Mouse (Mus musculus): ENCODE measurements at regions not wholly inside any gene's neighbourhood (a gene's known extent, or its start where the extent isn't known, plus 50 kb on each side); places are given as distances from the start of the nearest gene placed in this dataset.
"Not testable (repeated sequence)": the region's sequence is repeated elsewhere in the genome, so short reads cannot be mapped to it uniquely, and the experiment has no call there.

DNA sequence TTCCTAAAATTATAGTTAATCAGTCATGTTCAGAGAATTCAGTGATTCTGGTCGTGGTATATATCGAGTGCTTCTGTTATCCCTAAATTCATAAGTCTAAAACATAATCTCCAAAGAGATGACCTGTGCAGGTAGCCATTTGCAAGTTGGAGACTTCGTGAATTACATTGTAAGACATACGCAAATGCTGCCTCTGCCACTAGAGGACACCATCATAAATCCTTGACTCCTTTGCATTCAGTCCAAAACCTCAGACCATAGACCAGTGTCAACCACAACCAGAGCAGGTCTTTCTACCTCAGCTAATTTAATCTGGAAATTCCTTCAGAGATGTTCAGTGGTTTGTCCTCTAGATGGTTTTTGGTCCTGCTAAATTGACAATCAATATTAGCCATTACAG is 302.8 kb upstream of the Zic4 start:
- DNase-seq: no peak

DNA sequence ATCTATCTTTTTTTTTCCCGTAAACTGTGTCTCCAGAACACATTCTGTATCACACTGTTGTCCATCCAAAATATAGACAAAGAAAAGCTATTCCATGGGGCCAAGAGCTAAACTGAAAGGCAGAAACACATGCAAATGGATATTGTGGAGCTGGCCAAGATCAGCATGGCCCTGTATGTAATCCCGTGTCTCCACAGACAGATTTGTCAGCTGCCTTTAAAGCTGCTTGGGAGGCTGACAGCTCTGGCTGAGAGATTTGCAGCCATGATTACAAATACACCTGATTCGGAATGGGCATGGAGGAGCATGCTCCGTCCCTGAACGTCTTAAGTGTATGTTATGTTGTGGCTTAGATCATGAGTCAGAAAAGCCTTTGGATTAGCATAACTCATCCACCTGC is 292.7 kb upstream of the Zic4 start:
- no peak for DNase-seq

DNA sequence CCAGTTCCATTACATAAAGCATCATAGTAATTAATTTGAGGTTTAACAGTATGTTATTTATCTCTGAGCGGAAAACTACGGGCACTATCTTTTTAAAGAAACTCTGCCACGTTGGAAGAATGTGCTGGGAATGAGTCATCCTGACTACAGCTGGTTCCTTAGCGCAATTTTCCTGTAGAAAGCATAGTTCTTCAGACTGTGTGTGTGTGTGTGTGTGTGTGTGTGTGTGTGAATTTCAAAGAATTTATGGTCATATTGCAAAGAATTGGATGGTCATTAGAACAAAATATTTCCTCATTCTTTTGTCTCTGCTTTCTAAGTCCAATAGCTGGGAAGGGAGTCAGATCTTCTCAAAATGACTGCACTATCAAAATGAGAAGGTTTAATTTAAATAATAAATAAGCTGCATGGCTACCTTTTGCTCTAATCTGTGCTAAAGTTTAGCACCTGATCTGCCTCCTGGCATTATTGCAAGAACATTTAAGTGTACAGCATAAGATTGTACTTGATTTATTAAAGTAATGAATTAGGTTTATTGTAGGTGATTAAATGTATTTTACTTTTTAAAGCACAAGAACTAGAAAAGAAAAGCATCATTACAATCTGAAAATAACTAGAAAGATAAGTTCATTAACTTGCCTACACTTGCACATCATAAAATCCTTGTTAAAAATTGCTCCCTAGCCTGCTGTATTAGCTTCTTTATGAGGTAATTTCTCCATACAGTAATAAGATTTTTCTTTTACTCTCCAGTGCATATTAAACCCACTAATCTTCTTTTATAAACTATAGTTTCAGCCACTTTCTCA is 288.6 kb upstream of the Zic4 start:
- no peak for DNase-seq

DNA sequence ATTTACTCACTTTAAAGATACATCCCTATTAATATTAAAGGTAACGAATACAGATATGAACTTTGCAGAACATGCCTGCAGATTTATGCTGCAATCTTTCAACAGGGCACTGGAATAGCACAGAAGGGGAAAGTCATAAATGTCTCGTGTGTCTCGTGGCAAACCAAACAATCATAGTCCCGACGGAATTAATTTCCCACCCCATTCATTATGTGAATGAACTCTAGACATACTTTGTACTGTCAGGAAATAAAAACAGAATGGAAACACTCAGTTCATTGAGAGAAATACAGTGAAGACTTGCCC is 288.1 kb upstream of the Zic4 start:
- DNase-seq: no peak

DNA sequence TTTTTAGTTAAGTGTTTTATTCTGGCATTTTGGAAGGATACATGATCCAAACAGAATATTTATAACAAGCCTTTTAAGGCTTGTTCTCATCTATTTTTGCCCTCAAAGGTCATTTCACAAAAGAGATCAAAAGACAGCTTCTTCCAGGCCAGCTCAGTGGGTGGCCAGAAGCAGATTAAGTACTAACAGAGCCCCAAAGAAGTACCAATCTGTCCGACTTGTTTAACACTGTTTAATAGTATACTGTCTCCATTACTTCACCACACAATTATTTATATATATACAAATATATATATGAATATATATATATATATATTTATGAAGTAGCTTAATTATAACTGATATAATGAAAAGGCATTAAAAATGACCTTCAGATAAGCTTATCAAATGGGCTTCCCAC is 284.7 kb upstream of the Zic4 start:
- no peak for DNase-seq

DNA sequence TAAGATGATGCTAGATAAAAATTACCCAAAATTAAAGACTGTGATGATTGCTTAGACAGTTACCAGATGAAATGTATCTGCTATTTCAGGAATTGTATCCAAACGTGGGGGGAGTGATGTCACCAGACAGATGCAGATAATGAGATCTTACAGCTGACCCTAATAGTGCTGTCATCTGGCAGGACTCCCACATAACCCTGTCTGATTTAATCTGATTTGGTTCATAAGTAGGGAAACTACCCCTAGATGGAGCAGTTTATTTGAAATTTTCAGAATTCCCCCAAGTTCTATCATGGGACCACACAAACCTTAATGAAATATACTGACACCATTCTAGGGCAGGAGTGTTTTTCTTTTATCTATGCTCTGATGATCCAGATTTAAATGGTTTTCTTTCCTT is 278.4 kb upstream of the Zic4 start:
- DNase-seq: no peak

DNA sequence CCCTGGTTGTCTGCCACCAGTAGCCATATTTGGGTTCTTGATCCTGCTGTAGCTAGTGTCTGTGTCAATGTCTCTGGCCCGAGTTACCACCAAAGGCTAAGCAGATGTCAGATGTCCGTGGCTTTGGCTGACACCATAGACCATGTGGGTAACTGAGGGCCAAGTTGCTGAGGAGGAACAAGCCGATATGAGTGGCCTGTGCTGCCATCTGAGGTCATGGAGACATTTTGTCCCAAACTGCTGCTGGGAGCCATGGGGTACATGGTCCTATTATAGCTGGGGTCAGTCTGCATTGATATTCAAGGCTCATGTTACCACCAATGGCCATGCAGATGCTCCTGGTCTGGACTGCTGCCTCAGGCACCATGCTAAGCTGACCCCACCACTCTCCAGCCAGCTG is 276.3 kb upstream of the Zic4 start:
- no peak for DNase-seq

DNA sequence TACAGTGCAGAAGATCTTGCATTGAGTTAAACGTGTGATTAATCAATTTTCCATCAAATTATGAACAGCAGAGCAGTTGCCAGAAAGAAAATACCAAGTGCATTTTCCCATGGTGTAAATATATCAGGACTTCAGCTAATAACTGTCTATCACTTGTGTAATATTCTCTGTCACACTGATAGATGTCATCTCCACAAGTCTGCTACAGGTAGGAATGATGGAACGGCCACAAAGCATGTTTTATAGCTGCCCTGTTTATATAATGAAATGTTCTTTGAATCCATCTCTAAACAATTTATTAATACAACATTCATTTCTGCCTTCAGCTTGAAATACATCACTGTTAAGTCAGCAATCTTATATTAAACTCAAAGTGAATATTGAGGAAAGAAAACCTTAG is 272.9 kb upstream of the Zic4 start:
- DNase-seq: no peak

DNA sequence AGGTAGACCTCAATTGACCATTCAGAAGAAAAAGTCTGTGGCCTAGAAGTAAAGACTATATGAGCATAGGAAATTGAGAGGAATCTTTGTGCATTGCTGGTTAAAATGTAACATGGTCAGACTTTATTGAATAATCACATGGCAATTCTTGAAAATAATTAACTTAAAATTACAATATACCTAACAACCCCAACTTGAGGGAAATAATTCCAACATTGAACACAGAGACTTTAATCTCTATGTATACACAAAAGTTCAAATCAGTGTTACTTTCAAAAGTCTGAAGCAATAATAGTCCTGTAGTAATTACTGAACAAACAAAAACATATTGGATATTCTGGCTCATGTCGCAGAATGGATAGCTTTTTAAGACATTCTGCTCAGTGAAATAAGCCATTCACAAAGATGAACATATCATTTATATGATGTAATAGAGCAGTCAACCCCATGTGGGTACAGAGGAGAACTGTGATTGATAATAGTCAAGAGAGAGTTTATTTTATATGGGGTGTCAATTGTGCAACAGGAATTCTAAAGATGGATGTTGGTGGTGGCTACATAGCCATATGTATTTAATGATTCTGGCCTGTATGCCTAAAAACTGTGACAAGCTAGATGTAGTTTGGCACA is 270.7 kb upstream of the Zic4 start:
- DNase-seq: no peak

DNA sequence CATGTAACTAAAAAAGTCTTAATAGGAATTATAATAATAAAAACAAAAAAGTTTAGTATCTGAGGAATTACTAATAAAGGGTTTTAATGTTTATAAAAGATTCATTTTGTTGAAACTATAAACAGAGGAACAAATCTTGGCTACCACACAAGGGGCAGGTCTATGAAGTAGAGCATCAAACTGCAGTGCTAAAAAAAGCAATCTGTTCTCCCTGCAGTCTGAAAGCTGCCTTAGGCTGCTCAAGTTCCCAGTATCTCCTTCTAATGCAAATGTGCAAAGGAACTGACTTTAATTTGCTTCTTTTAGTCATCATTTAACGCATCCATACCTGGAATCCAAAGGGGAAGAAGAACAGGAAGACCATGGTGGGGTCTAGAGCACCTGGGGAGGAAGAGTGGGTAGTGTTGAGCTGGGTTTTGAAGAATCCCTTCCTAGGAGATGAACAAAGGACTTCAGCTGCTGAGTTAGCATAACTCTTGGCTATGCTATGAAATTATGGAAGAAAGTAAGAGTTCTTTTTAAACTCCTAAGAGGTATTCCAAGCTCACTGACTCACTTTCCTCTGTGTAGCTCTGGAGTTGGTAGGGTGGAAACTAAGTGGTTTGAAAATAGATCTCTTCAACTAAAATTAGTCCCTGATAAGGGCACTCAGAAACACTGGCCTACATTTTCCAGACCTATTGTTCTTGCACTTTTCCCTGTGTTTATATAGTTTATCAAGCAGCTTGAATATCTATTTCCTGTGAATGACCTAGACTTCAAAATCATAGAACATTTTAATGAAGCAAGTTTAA is 260.4 kb upstream of the Zic4 start:
- no peak for DNase-seq

DNA sequence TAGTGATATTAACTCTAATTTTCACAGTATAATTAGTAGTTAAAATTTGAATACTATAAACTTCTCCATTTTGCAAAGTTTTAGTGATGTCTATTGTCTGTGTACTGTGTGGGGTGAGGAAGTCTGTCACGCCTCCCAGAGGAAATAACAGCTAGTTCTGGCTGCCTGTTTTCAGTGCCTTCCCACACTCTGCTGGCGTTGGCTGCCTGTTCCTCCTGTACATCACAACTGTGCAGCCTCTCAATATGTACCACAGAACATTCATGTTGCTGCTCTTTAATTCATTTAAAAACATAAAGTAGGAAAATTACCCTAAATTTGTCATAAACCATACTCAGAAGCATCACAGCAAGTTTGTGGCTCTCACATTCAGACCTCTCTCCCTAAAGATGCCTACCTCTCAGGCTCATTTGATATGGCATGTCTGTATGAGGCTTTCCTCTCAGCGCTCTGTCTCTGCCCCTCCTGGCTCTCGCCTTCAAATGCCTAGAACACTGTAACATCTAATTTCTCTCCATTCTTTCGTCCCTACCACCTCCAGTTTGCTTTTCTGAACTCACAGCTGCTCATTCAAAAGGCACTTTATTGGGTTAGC is 239.7 kb upstream of the Zic4 start:
- DNase-seq: no peak

DNA sequence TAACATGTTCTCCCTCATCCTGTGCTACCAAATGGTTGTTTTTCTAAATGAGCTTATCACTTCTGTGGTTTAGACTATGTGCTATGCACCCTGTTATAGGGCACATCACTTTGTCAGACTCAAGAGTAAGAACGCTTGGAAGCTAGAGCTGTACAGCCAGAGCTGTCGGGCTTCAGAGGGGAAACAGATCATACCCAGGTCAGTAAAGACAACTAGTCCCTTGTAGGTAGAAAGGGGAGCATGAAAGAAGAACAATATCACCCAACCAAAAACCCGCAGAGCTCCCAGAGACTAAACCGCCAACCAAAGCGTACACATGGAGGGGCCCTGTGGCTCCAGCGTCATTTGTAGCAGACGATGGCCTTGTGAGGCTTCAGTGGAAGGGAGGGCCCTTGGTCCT is 239.0 kb upstream of the Zic4 start:
- DNase-seq: no peak

DNA sequence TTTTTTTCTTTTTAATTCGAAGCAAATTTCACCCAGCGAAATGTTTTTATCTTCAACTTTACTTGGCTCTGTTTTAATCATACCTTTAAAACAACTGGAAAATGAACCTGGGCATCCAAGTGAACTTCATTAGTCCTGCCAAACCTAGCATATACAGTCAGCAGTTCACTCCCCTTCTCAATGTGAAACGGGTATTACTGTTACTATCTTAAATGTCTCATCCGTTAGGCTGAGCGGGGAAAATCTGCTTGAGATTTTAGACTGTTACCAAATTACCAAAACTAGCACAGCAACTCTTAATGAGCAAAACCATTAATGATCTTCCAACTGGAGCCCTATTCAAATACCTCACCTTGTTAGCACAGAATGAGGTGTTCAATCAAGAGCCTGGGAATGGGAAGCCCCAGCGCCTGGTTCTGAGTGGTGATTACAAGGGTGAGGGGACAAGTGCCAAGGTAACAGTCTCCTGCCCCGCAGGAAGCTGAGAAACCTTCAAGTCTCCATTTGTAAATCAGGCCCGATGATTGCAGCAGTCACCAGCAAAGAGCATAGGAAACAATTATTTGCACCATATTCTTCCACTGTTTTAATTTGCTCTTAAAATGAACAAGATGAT is 235.5 kb upstream of the Zic4 start:
- DNase-seq: no peak

DNA sequence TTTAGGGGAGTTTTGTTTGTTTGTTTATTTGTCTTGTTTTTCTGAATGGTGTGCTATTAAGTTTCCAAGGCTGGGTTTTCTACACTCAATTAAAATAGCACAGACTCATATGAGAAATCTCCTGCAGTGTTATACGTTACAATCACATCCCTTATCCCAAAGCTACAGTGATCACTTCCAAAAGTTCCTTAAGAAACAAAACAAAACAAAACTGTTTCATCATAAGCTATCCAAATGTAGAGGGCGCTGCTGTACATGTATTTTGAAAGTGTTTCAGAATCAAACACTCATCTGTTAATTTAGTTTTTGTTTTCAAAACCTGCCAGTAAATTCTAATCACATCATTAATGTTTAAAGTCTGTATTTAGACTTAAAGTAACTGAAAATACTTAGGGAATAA is 233.7 kb upstream of the Zic4 start:
- not testable (repeated sequence) for DNase-seq

DNA sequence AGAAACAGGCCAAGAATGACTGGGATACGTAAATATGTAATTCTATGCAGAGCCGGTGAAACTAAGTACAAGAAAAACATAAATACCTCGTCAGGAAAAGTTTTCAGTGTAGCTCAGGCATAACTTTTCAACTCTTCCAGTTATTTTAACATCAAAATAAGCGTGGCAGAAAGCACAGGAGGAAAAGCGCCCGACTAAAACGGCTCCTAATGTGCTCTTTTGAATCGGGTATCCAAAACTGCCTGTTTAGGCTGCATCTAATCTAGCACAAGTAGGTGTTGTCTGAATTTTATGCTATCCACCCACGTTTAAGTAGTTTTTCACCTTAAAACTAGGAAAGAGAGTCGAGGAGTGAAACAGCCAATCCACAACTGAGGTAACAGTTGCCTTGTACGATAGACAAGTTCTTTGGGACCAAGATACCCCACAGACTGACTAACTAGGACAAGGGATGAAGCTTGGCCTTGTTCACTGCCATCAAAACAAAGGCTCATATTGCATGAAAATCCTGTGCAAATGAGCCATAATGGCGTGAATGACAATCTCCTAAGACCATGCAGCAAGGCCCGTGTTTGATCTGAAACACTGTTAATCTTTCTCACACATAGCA is 232.0 kb upstream of the Zic4 start:
- no peak for DNase-seq

DNA sequence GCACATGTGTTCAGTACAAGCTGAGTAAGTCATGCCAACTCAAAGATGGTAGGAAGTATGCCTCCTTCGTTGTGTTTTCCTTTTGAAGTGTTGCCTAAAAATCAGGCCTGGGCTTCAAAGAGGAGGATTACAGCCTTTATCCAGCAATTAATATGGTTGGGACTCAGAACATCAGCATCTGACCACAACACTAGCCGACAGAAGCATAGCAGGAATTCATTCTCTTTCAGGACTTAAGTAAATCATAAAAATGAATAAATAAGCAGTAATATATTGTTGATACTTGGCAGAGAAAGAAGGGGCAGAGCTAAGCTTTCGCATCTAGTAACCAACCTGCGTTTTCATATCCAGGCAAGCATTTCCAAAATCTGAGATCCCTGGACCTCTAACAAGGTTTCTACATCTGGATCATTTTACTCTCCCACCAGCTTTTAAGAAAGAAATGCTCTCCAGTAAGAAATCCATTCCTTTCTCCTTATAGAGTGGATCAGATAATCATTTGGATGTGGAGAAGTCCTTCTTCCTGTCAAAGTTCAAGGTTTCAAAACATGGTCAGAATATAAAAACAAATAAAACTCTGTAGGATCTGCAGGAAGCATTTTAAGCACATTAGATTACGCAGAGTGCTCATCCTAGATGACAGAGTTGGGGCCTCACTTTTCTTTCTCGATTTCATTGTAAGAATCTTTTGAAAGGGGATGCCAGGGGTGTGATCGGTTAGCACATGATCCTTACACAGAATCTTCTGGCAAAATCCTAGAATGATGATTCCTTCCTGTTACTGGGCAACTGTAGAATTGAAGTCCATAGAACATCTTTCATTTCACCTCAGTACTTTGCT is 230.6 kb upstream of the Zic4 start:
- DNase-seq: no peak

DNA sequence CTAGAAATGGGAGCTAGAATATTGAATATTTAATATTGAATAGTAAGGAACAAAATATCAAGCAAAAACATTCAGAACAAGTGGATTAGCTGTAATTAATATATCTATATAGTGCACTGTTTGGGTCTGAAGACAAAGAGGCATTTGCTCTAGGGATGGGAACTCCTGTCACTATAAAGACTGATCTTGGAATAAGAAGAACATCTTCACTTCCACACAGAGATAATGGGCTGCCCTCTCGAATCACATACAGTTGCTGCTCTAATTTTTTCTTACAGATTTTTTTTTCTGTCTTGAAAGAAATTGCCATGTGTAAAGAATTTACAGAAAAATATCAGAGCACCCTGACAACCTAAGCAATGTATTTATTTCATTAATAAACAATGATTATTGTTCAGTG is 229.7 kb upstream of the Zic4 start:
- DNase-seq: no peak

DNA sequence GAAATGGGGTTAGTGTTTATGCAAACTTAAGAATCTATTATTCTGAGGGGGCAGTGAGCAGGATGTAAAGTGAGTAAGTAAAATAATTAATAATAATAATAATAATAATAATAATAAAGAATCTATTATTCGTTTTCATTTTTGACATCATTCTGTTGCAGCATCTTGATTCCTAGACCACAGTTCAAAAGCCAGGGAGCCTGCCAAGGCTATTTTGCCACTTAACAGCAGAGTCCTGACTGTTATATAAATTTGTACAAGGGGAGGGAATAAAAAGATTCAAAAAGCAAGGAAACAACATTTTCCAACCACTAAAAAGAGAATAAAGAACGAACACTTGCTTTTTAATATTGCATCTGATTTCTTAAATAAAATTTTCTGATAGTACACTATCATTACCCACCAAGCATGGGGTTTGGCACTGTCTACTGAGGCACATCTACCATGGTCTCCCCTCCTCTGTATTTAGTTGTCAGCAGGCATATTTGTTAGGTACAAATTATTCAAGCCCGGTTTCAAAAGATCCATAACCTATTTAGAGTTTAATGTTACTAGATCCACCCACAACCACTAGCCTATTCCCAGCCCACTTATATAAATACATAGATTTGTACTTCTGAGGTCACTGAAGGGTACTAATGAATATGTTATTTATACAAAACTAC is 228.8 kb upstream of the Zic4 start:
- no peak for DNase-seq

DNA sequence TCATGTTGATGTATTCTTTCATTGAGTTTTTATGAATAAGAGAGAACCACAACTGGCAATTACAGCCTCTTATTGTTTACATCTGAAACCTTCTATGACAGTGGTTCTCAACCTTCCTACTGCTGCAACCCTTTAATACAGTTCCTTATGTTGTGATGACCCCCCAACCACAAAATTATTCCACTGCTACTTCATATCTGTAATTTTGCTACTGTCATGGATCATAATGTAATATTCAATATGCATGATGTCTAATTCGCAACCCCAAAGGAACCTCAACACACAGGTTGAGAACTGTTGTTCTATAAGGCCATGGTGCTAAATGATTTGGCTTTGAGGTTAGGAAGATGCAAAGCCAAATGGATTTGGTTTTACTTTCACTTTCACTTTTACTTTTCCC is 227.9 kb upstream of the Zic4 start:
- DNase-seq: no peak

DNA sequence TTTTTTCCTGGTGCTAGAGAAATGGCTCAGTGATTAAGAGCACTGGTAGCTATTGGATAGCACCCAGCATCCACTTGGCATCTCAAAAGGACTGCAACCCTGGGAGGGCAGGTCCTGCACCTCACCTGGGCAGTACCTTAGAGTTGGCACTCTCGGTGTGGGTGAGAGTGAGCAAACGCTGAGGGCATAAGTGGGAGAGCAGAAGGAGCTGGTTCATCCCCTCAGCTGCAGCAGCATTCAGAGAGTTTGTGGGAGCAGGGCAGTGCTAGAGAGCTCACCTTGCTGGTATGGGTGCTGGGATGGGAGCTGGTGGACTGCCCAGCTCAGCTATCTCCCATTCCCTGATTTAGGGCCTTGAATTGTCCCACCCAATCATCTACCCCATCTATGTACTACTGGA is 227.1 kb upstream of the Zic4 start:
- DNase-seq: no peak

DNA sequence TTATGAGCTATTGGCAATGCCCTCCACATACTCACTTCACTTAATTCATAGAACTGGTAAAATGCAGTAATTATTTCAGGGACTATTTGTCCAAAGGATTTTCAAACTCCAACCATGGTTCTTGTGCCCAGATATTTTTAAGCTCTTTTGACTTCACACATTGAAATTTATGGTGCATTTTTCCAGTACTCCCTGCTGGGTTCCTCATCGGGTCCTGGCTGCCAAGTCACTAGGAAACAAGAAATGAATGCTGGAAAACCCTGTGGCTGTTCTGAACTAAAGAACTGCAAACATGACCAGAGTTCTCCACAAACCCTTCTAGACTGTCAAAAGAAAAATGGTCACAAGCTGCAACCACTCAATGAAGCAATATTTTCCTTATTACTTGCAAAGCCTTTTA is 221.6 kb upstream of the Zic4 start:
- no peak for DNase-seq

DNA sequence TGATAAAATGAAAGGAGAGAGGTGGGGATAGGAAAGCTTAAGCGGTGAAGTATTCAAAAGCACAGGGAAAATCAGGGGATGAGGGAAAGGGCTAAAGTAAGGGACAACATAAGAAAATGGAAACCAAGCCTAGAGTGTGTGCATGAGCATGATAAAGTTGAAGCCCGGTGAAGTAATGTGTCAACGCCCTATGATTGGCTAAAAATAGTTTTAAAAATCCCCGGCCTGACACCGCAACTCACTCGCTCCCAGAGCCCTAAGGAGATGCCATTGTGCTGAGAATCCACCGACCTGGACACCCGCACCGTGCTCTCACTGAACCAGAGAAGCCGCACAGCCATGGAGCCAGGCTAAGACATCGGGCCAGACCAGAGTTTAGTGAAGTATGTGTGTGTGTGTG is 210.3 kb upstream of the Zic4 start:
- DNase-seq: no peak
